Mouse (Mus musculus): ENCODE data around the gene Tyrobp. TPM values are rescaled to one million over a fixed set of nuclear protein-coding genes. Genes with fewer than 3 reads are reported as not detected.

Tyrobp gene
- polyA plus RNA-seq, 1 experiment from 2014 or later, result 112 TPM

GRCm38 (mm10) chr7:30463568-30463967, 50.0 kb downstream of the Tyrobp start:
- DNase-seq (ENCODE audit: low spot score), result no peak

GRCm38 (mm10) chr7:30463996-30464395, 50.4 kb downstream of the Tyrobp start:
- DNase-seq (ENCODE audit: low spot score), result no peak

GRCm38 (mm10) chr7:30464816-30465300, 51.3 kb downstream of the Tyrobp start:
- DNase-seq (ENCODE audit: low spot score), result no peak

Other genes with a start within 250 kb of the Tyrobp start
- 7.6 and 9.6 TPM in 2 replicates for gene Zfp146, start 244.0 kb upstream of the Tyrobp start, polyA plus RNA-seq (2015; fragmentation: Nextera tagmentation; extraction: Ambion mirVana)
- gene Cox7a1, start 229.6 kb upstream of the Tyrobp start, polyA plus RNA-seq (2015; fragmentation: Nextera tagmentation; extraction: Ambion mirVana), result 9.2 and 11.6 TPM in 2 replicates
- 66.9 and 76.2 TPM in 2 replicates for gene Capns1, start 214.9 kb upstream of the Tyrobp start, polyA plus RNA-seq (2015; fragmentation: Nextera tagmentation; extraction: Ambion mirVana)
- 134 and 137 TPM in 2 replicates for gene Polr2i, start 181.8 kb upstream of the Tyrobp start, polyA plus RNA-seq (2015; fragmentation: Nextera tagmentation; extraction: Ambion mirVana)
- gene Tbcb, start 181.5 kb upstream of the Tyrobp start, polyA plus RNA-seq (2015; fragmentation: Nextera tagmentation; extraction: Ambion mirVana), result 149 and 155 TPM in 2 replicates
- gene Ovol3, start 178.0 kb upstream of the Tyrobp start, polyA plus RNA-seq (2015; fragmentation: Nextera tagmentation; extraction: Ambion mirVana), result 0.26 and 0.78 TPM in 2 replicates
- 0.19 and 0.23 TPM in 2 replicates for gene Thap8, start 133.7 kb upstream of the Tyrobp start, polyA plus RNA-seq (2015; fragmentation: Nextera tagmentation; extraction: Ambion mirVana)
- 6.4 and 7.8 TPM in 2 replicates for gene Wdr62, start 133.3 kb upstream of the Tyrobp start, polyA plus RNA-seq (2015; fragmentation: Nextera tagmentation; extraction: Ambion mirVana)
- gene Clip3, start 122.0 kb upstream of the Tyrobp start, polyA plus RNA-seq (2015; fragmentation: Nextera tagmentation; extraction: Ambion mirVana), result 1.2 and 1.9 TPM in 2 replicates
- gene Alkbh6, start 105.0 kb upstream of the Tyrobp start, polyA plus RNA-seq (2015; fragmentation: Nextera tagmentation; extraction: Ambion mirVana), result 71.3 and 71.8 TPM in 2 replicates
- 7.6 and 9.5 TPM in 2 replicates for gene Syne4, start 99.0 kb upstream of the Tyrobp start, polyA plus RNA-seq (2015; fragmentation: Nextera tagmentation; extraction: Ambion mirVana)
- gene E130208F15Rik, start 92.0 kb upstream of the Tyrobp start, polyA plus RNA-seq (2015; fragmentation: Nextera tagmentation; extraction: Ambion mirVana), result 0.68 and 2.0 TPM in 2 replicates
- 19.0 and 22.7 TPM in 2 replicates for gene Sdhaf1, start 89.9 kb upstream of the Tyrobp start, polyA plus RNA-seq (2015; fragmentation: Nextera tagmentation; extraction: Ambion mirVana)
- gene Lrfn3, start 51.0 kb upstream of the Tyrobp start, polyA plus RNA-seq (2015; fragmentation: Nextera tagmentation; extraction: Ambion mirVana), result 0.14 and 0.18 TPM in 2 replicates
- 110 and 139 TPM in 2 replicates for gene Hcst, start 6.1 kb downstream of the Tyrobp start, polyA plus RNA-seq (2015; fragmentation: Nextera tagmentation; extraction: Ambion mirVana)
- gene Nfkbid, start 8.0 kb downstream of the Tyrobp start, polyA plus RNA-seq (2015; fragmentation: Nextera tagmentation; extraction: Ambion mirVana), result 20.2 and 20.3 TPM in 2 replicates
- 1.3 and 2.8 TPM in 2 replicates for gene Aplp1, start 31.8 kb downstream of the Tyrobp start, polyA plus RNA-seq (2015; fragmentation: Nextera tagmentation; extraction: Ambion mirVana)
- 0.10 and 0.17 TPM in 2 replicates for gene Kirrel2, start 43.9 kb downstream of the Tyrobp start, polyA plus RNA-seq (2015; fragmentation: Nextera tagmentation; extraction: Ambion mirVana)
- gene Nphs1, start 44.6 kb downstream of the Tyrobp start, polyA plus RNA-seq (2015; fragmentation: Nextera tagmentation; extraction: Ambion mirVana), result 0.29 and 0.46 TPM in 2 replicates
- gene Prodh2, start 79.9 kb downstream of the Tyrobp start, polyA plus RNA-seq (2015; fragmentation: Nextera tagmentation; extraction: Ambion mirVana), result not detected in 2 replicates
- 3.6 and 4.6 TPM in 2 replicates for gene Arhgap33, start 121.3 kb downstream of the Tyrobp start, polyA plus RNA-seq (2015; fragmentation: Nextera tagmentation; extraction: Ambion mirVana)
- gene Hspb6, start 138.4 kb downstream of the Tyrobp start, polyA plus RNA-seq (2015; fragmentation: Nextera tagmentation; extraction: Ambion mirVana), result 6.9 and 7.5 TPM in 2 replicates
- 3.6 and 5.2 TPM in 2 replicates for gene Proser3, start 138.5 kb downstream of the Tyrobp start, polyA plus RNA-seq (2015; fragmentation: Nextera tagmentation; extraction: Ambion mirVana)
- 91.1 and 96.6 TPM in 2 replicates for gene Lin37, start 146.1 kb downstream of the Tyrobp start, polyA plus RNA-seq (2015; fragmentation: Nextera tagmentation; extraction: Ambion mirVana)
- gene U2af1l4, start 149.5 kb downstream of the Tyrobp start, polyA plus RNA-seq (2015; fragmentation: Nextera tagmentation; extraction: Ambion mirVana), result 101 and 112 TPM in 2 replicates
- 8.4 and 9.8 TPM in 2 replicates for gene Gm49396, start 149.6 kb downstream of the Tyrobp start, polyA plus RNA-seq (2015; fragmentation: Nextera tagmentation; extraction: Ambion mirVana)
- gene Psenen, start 149.9 kb downstream of the Tyrobp start, polyA plus RNA-seq (2015; fragmentation: Nextera tagmentation; extraction: Ambion mirVana), result 203 and 204 TPM in 2 replicates
- 4.0 and 7.8 TPM in 2 replicates for gene Igflr1, start 151.7 kb downstream of the Tyrobp start, polyA plus RNA-seq (2015; fragmentation: Nextera tagmentation; extraction: Ambion mirVana)
- 7.2 and 9.3 TPM in 2 replicates for gene Kmt2b, start 175.0 kb downstream of the Tyrobp start, polyA plus RNA-seq (2015; fragmentation: Nextera tagmentation; extraction: Ambion mirVana)
- gene Zbtb32, start 185.1 kb downstream of the Tyrobp start, polyA plus RNA-seq (2015; fragmentation: Nextera tagmentation; extraction: Ambion mirVana), result 0.31 and 0.32 TPM in 2 replicates
- gene Upk1a, start 199.1 kb downstream of the Tyrobp start, polyA plus RNA-seq (2015; fragmentation: Nextera tagmentation; extraction: Ambion mirVana), result 0.75 and 0.90 TPM in 2 replicates
- 989 and 1,078 TPM in 2 replicates for gene Cox6b1, start 212.4 kb downstream of the Tyrobp start, polyA plus RNA-seq (2015; fragmentation: Nextera tagmentation; extraction: Ambion mirVana)
- not detected in 2 replicates for gene Etv2, start 222.1 kb downstream of the Tyrobp start, polyA plus RNA-seq (2015; fragmentation: Nextera tagmentation; extraction: Ambion mirVana)
- gene Rbm42, start 236.6 kb downstream of the Tyrobp start, polyA plus RNA-seq (2015; fragmentation: Nextera tagmentation; extraction: Ambion mirVana), result 151 and 153 TPM in 2 replicates